Mouse (Mus musculus): ENCODE measurements around the gene Pgk1. TPM values are rescaled to one million over a fixed set of nuclear protein-coding genes. Genes with fewer than 3 reads are reported as not detected.
"Not testable (repeated sequence)": the region's sequence is repeated elsewhere in the genome, so short reads cannot be mapped to it uniquely, and the experiment has no call there.

The Pgk1 gene
- 159 and 201 TPM in 2 replicates for polyA plus RNA-seq (2012; rRNA removed)

GRCm38 (mm10) chrX:106186713-106187649, at the start of gene Pgk1:
Pgk1 (plus strand) TSS chrX:106187100.
- peak; percentile 73 for DNase-seq (ENCODE audit: low read depth, low spot score)
- WGBS: 8% methylated on average over 52 of the region's 55 CpGs

GRCm38 (mm10) chrX:106139309-106140070, 47.4 kb upstream of the Pgk1 start:
- WGBS: 75% methylated on average over 13 of the region's 13 CpGs
- DNase-seq (ENCODE audit: low read depth, low spot score): no peak

GRCm38 (mm10) chrX:106142936-106143335, 44.0 kb upstream of the Pgk1 start, which contains the start of gene Tlr13:
Tlr13 (plus strand) TSS chrX:106143204.
- DNase-seq (ENCODE audit: low read depth, low spot score): no peak
- 75% methylated on average over 6 of the region's 6 CpGs for WGBS

- WGBS: 84% methylated on average over 1 of the region's 1 CpGs
- no peak for DNase-seq (ENCODE audit: low read depth, low spot score)
Observed at GRCm38 (mm10) chrX:106148185-106148584, 38.7 kb upstream of the Pgk1 start.

GRCm38 (mm10) chrX:106149460-106149859, 37.4 kb upstream of the Pgk1 start:
- no peak for DNase-seq (ENCODE audit: low read depth, low spot score)
- WGBS: 76% methylated on average over 3 of the region's 3 CpGs

- DNase-seq (ENCODE audit: low read depth, low spot score): no peak
Observed at GRCm38 (mm10) chrX:106154180-106154586, 32.7 kb upstream of the Pgk1 start.

- WGBS: 71% methylated on average over 4 of the region's 4 CpGs
- no peak for DNase-seq (ENCODE audit: low read depth, low spot score)
Observed at GRCm38 (mm10) chrX:106155892-106156291, 31.0 kb upstream of the Pgk1 start.

GRCm38 (mm10) chrX:106163995-106164394, 22.9 kb upstream of the Pgk1 start:
- no peak for DNase-seq (ENCODE audit: low read depth, low spot score)
- WGBS: 37% methylated on average over 5 of the region's 5 CpGs

GRCm38 (mm10) chrX:106164555-106164954, 22.3 kb upstream of the Pgk1 start:
- DNase-seq (ENCODE audit: low read depth, low spot score): no peak
- WGBS: 63% methylated on average over 5 of the region's 5 CpGs

GRCm38 (mm10) chrX:106165089-106165488, 21.8 kb upstream of the Pgk1 start:
- DNase-seq (ENCODE audit: low read depth, low spot score): no peak
- WGBS: 43% methylated on average over 1 of the region's 1 CpGs

GRCm38 (mm10) chrX:106171106-106171852, 15.6 kb upstream of the Pgk1 start:
- DNase-seq (ENCODE audit: low read depth, low spot score): no peak
- WGBS: 23% methylated on average over 18 of the region's 18 CpGs

- no peak for DNase-seq (ENCODE audit: low read depth, low spot score)
- 45% methylated on average over 6 of the region's 6 CpGs for WGBS
Observed at GRCm38 (mm10) chrX:106171853-106172154, 15.1 kb upstream of the Pgk1 start.

- DNase-seq (ENCODE audit: low read depth, low spot score): no peak
- 71% methylated on average over 9 of the region's 9 CpGs for WGBS
Observed at GRCm38 (mm10) chrX:106176331-106176730, 10.6 kb upstream of the Pgk1 start.

- WGBS: 68% methylated on average over 4 of the region's 4 CpGs
- DNase-seq (ENCODE audit: low read depth, low spot score): no peak
Observed at GRCm38 (mm10) chrX:106184279-106184678, 2.6 kb upstream of the Pgk1 start.

GRCm38 (mm10) chrX:106185706-106186105, 1.2 kb upstream of the Pgk1 start:
- DNase-seq (ENCODE audit: low read depth, low spot score): no peak
- 43% methylated on average over 5 of the region's 5 CpGs for WGBS

- no peak for DNase-seq (ENCODE audit: low read depth, low spot score)
- 12% methylated on average over 12 of the region's 12 CpGs for WGBS
Observed at GRCm38 (mm10) chrX:106187737-106188136, 837 bp downstream of the Pgk1 start.

GRCm38 (mm10) chrX:106189356-106189755, 2.5 kb downstream of the Pgk1 start:
- WGBS: 47% methylated on average over 5 of the region's 5 CpGs
- no peak for DNase-seq (ENCODE audit: low read depth, low spot score)

- WGBS: 25% methylated on average over 4 of the region's 4 CpGs
- no peak for DNase-seq (ENCODE audit: low read depth, low spot score)
Observed at GRCm38 (mm10) chrX:106190091-106190490, 3.2 kb downstream of the Pgk1 start.

GRCm38 (mm10) chrX:106194361-106194760, 7.5 kb downstream of the Pgk1 start:
- WGBS: 86% methylated on average over 6 of the region's 6 CpGs
- not testable (repeated sequence) for DNase-seq (ENCODE audit: low read depth, low spot score)

- no peak for DNase-seq (ENCODE audit: low read depth, low spot score)
Observed at GRCm38 (mm10) chrX:106197308-106197707, 10.4 kb downstream of the Pgk1 start.

More at GRCm38 (mm10) chrX:106197308-106197707, 10.4 kb downstream of the Pgk1 start:
- WGBS: 60% methylated on average over 5 of the region's 5 CpGs

All from large intestine, adult 2 months (tissue).